Mouse (Mus musculus): Measurements from ENCODE around the gene Btrc.

- TF ChIP-seq CTCF (IDR thresholded peaks at IDR 0.05; ENCODE audit: borderline replicate concordance, insufficient read depth, low read depth, low read length) = no peak
- TF ChIP-seq POLR2A (IDR thresholded peaks at IDR 0.05; ENCODE audit: borderline replicate concordance, insufficient read depth, low read length) = no peak
Measured at GRCm38 (mm10) chr19:45527382-45527781, 163.8 kb downstream of the Btrc start.

Data from cerebellum, adult 2 months (tissue).